Mouse (Mus musculus): Measurements from ENCODE around the gene Cers6.

DNA sequence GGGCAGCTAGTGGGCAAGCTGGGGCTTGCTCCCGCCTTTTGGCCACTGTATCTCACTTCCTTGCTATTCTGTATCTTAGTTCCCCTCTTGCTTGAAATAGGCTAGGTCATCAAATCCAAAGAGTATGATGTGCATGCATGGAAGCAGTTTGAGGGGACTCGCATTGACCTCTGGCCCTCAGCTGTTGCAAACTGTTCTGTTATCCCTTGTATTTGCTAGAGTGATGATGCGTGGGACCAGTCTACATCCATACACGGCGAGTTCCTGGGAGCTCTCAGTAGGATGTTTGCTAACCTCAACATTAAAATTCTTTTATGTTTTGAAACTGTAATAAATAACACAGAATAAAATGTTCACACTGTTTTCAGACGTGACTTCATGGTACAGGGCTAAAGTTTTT, 13.3 kb downstream of the Cers6 start:
- no peak for TF ChIP-seq CTCF (conservative IDR thresholded peaks at IDR 0.05; ENCODE audit: low read length)
- no peak for TF ChIP-seq NANOG (IDR thresholded peaks at IDR 0.05; ENCODE audit: borderline replicate concordance, low read length)

Data from E14TG2a.4 (cell line).